Mouse (Mus musculus) heart, embryonic 16.5 days (tissue): ENCODE data around the gene Fam160a2. TPM values are rescaled to one million over a fixed set of nuclear protein-coding genes. Genes with fewer than 3 reads are reported as not detected.

Source experiments
- ATAC-seq: fragments of 200-750 bp; cut with Nextera tagmentation; replicated peaks from 2 replicates; pipeline ENCODE4 v1.8.0; 2017; ENCODE audit warnings: moderate number of reproducible peaks; ENCODE audit not compliant: insufficient read depth, low FRiP score; ENCODE audit errors: extremely low read depth
- H3K27ac ChIP-seq: fragments of 300-500 bp; sonication (generic); 2 replicates; pipeline ENCODE4 v1.5.1; 2014; ENCODE audit warnings: mild to moderate bottlenecking, low read length, control low read depth, moderate library complexity
- H3K27me3 ChIP-seq: fragments of 300-500 bp; sonication (generic); 2 replicates; pipeline ENCODE4 v1.6.1; 2014; ENCODE audit warnings: low read length, mixed read lengths; ENCODE audit not compliant: control insufficient read depth, insufficient read depth
- H3K36me3 ChIP-seq: fragments of 300-500 bp; sonication (generic); 2 replicates; pipeline ENCODE4 v1.6.1; 2014; ENCODE audit not compliant: control insufficient read depth, insufficient read depth
- H3K4me1 ChIP-seq: fragments of 300-500 bp; sonication (generic); 2 replicates; pipeline ENCODE4 v1.6.1; 2014; ENCODE audit warnings: low read length, mixed read lengths; ENCODE audit not compliant: control insufficient read depth, insufficient read depth
- H3K4me2 ChIP-seq: fragments of 300-500 bp; sonication (generic); 2 replicates; pipeline ENCODE4 v1.6.1; 2014; ENCODE audit warnings: low read depth, mild to moderate bottlenecking, control low read depth, low read length
- H3K4me3 ChIP-seq: fragments of 300-500 bp; sonication (generic); 2 replicates; pipeline ENCODE4 v1.5.1; 2014; ENCODE audit warnings: mild to moderate bottlenecking, control low read depth, low read length
- H3K9ac ChIP-seq: fragments of 300-500 bp; sonication (generic); 2 replicates; pipeline ENCODE4 v1.6.1; 2014; ENCODE audit warnings: low read length, control low read depth
- H3K9me3 ChIP-seq: fragments of 300-500 bp; sonication (generic); replicated peaks from 2 replicates; pipeline ENCODE4 v1.6.1; 2016; ENCODE audit warnings: low read length; ENCODE audit not compliant: control insufficient read depth
- WGBS: fragments of 180-500 bp; shearing (Covaris S2); extraction: QIAGEN DNeasy Blood & Tissue Kit; methylation state at CpG from one replicate; pipeline ENCODE4 v1.1.7; 2014; 5-methylcytosine and 5-hydroxymethylcytosine counted together
- polyA plus RNA-seq: library from polyadenylated mRNA; unstranded; fragments of >200 nt; fragmentation: Nextera tagmentation; extraction: Ambion mirVana; gene quantifications from 2 replicates; pipeline ENCODE4 v1.2.1, GENCODE M21; 2015

Fam160a2 gene
- polyA plus RNA-seq, 1 experiment from 2014 or later: 32.5 TPM

DNA sequence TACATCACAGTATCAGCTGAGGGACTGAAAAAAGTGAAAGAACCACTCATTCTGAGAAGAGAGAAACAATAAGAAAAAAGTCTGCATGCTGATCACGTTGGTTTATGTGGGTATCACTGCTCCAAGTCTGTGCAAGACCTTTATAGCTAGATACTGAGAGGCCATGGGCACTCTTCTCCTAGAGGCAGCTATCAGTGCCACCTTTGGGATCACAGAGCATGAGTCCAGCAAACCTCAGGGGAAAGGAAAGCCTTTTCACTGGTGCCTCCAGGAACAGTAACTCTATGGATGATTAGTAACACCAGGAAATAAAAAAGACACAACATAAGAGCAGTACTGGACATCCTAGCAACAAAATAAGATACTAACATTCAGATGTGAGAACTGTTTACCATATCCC is 57.7 kb downstream of the Fam160a2 start, which contains the start of gene Olfr691:
Gene Olfr691, minus strand, starts transcription at position 101 of the 400 bp plus-strand sequence.
- H3K4me1 ChIP-seq: no peaks in the 10 kb centered on the region
- H3K27me3 ChIP-seq: no peaks in the 10 kb centered on the region
- ATAC-seq: no peak
- H3K27ac ChIP-seq: no peak within 1 kb of the TSS
- H3K4me2 ChIP-seq: no peak within 1 kb of the TSS
- H3K9ac ChIP-seq: no peak within 1 kb of the TSS
- H3K4me3 ChIP-seq: no peak within 1 kb of the TSS
- 39% methylated on average over 1 of the region's 1 CpGs for WGBS
- H3K36me3 ChIP-seq: no peaks in the 10 kb centered on the region
- no peaks in the 10 kb centered on the region for H3K9me3 ChIP-seq

DNA sequence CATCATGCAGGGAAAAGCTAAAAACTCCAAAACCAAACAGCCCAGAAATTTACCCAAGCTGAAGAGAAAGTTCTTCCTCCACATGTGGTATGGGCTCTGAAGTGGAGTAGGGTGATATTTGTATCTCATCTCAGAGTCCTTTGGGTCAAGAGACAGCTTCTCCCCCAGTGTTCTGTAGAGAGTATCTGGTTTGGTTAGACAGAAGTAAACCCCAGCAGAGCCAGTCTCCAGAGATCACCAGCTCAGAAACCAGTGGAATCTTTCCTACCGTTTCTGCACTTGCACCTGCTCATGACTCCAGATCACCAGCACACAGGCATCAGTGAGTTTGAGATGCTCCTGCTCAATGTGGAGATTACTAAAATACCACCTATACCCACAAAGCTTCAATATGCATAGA is 65.8 kb downstream of the Fam160a2 start, which contains the start of gene Olfr690:
Gene Olfr690, minus strand, starts transcription at position 101 of the 400 bp plus-strand sequence.
- Histone ChIP-seq H3K9me3 (no peaks in the 10 kb centered on the region), H3K4me1 (no peaks in the 10 kb centered on the region), H3K27ac (no peak within 1 kb of the TSS), H3K9ac (no peak within 1 kb of the TSS), H3K36me3 (no peaks in the 10 kb centered on the region), H3K27me3 (no peaks in the 10 kb centered on the region), H3K4me2 (no peak within 1 kb of the TSS), H3K4me3 (no peak within 1 kb of the TSS)
- no peak for ATAC-seq
- 69% methylated on average over 1 of the region's 1 CpGs for WGBS

- H3K4me3 ChIP-seq: no peak overlapping the region
- H3K27ac ChIP-seq: no peak overlapping the region
- no peaks in the 10 kb centered on the region for H3K36me3 ChIP-seq
- ATAC-seq: no peak
- no peak overlapping the region for H3K4me2 ChIP-seq
- no peak overlapping the region for H3K9ac ChIP-seq
- 56% methylated on average over 2 of the region's 2 CpGs for WGBS
- no peaks in the 10 kb centered on the region for H3K27me3 ChIP-seq
- H3K4me1 ChIP-seq: no peaks in the 10 kb centered on the region
- no peaks in the 10 kb centered on the region for H3K9me3 ChIP-seq
Observed at GRCm38 (mm10) chr7:105325302-105325701, 74.6 kb downstream of the Fam160a2 start.

Other genes starting within 250 kb of the Fam160a2 start
- not detected in 2 replicates for gene Olfr684, start 236.4 kb downstream of the Fam160a2 start, polyA plus RNA-seq
- not detected in 2 replicates for gene Olfr685, start 214.0 kb downstream of the Fam160a2 start, polyA plus RNA-seq
- not detected in 2 replicates for gene Olfr686, start 192.6 kb downstream of the Fam160a2 start, polyA plus RNA-seq
- gene Olfr688, start 112.0 kb downstream of the Fam160a2 start, polyA plus RNA-seq: not detected in 2 replicates
- not detected in 2 replicates for gene Olfr689, start 88.9 kb downstream of the Fam160a2 start, polyA plus RNA-seq
- gene Olfr690, start 66.0 kb downstream of the Fam160a2 start, polyA plus RNA-seq: not detected in 2 replicates
- gene Olfr691, start 57.8 kb downstream of the Fam160a2 start, polyA plus RNA-seq: 0.06 and 0.14 TPM in 2 replicates
- gene Olfr692, start 31.8 kb downstream of the Fam160a2 start, polyA plus RNA-seq: not detected in 2 replicates
- gene Gm5901, start 25.0 kb downstream of the Fam160a2 start, polyA plus RNA-seq: not detected in 2 replicates
- gene Cnga4, start 4.5 kb upstream of the Fam160a2 start, polyA plus RNA-seq: 0.05 TPM in 1 of 2 replicates, not detected in the other
- gene Cckbr, start 25.7 kb upstream of the Fam160a2 start, polyA plus RNA-seq: not detected in 2 replicates
- 97.4 and 97.5 TPM in 2 replicates for gene Cavin3, start 82.2 kb upstream of the Fam160a2 start, polyA plus RNA-seq
- gene Smpd1, start 154.3 kb upstream of the Fam160a2 start, polyA plus RNA-seq: 61.7 and 65.0 TPM in 2 replicates
- 44.5 and 49.5 TPM in 2 replicates for gene Apbb1, start 181.6 kb upstream of the Fam160a2 start, polyA plus RNA-seq
- gene Hpx, start 200.1 kb upstream of the Fam160a2 start, polyA plus RNA-seq: 0.25 and 0.91 TPM in 2 replicates
- 32.9 and 35.7 TPM in 2 replicates for gene Trim3, start 233.5 kb upstream of the Fam160a2 start, polyA plus RNA-seq
- 147 and 158 TPM in 2 replicates for gene Timm10b, start 240.0 kb upstream of the Fam160a2 start, polyA plus RNA-seq
- 46.5 and 46.6 TPM in 2 replicates for gene Arfip2, start 240.4 kb upstream of the Fam160a2 start, polyA plus RNA-seq
- 30.8 and 36.5 TPM in 2 replicates for gene Gm45799, start 240.5 kb upstream of the Fam160a2 start, polyA plus RNA-seq